Mouse (Mus musculus) retina, adult 2 months (tissue): Measurements from ENCODE around the gene Neu3.
"Not testable (repeated sequence)": the region's sequence is repeated elsewhere in the genome, so short reads cannot be mapped to it uniquely, and the experiment has no call there.

Source experiments
- DNase-seq: peaks from one replicate; pipeline ENCODE4 v3.0.0-alpha.2; 2012; ENCODE audit warnings: low read depth, low spot score

Neu3 gene

DNA sequence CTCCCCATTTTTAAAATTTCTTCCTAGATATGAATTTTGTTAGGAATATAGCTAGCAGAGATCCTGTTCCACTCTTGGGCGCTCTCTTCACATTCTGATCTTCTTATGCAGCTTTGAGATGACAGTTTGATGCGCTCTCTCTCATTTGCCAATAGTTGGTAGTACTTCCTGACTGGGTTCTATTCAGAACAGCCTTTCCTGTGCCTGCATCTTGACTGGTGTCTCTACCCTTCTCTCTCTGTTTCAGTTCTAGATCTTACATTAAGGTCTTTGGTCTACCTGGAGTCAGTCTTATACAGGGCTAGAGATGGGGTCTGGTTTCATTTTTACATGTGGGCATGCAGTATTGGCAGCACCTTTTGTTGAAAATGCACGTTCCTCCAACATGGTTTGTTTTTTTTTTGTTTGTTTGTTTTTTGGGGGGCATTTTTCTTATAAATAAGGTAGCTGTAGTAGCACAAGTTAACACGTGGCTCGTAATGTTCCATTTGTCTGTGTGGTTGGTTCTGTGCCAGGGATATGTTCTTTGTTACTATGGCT, 6.2 kb upstream of the Neu3 start:
- no peak for DNase-seq

DNA sequence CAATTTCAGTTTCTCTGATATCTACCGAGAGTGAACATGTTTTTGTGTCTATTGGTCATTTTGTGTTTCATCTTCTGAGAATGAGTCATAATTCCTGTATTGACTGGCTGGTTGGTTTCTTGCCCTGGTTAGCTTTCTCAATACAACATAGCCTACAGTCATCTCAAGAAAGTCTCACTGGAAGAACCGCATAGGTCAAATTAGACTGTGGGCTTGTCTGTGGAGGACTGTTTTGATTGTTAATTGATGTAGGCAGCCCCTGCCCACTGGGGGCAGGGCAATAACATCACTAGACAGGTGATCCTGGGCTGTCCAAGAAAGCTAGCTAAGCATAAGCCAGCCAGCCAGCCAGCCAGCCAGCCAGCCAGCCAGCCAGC, 5.6 kb upstream of the Neu3 start:
- DNase-seq = no peak

DNA sequence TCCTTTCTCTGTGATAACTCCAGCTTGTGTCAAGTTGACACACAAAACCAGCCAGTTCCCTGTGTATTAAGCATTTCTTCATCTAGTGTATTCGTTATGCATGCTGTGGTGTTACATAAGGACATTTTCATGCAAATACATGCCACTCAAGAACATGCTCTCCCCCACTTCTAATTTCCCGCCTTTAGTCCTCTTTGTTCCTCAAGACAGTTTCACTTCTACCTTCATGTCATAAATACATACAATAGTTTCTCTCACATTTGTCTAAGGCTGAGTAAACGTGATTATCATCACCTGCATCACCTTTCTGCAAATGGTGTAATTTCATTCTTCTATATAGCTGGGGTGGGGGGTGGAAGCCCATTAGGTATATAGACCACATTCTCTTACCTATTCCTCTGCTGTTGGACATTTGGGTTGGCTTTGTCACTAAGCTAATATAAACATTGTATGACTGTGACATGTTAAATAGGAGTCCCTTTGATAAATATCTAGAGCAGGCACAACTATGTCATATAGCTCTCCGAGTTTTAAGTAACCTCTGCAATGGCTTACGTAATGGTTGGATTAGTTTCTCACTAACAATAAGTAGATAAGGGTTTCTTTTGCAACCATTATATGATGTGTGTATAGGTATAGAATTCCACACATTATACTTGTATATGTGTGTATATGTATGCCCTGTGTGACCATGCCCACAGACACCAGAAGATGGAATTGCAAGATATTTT, 5.1 kb upstream of the Neu3 start:
- DNase-seq = no peak

DNA sequence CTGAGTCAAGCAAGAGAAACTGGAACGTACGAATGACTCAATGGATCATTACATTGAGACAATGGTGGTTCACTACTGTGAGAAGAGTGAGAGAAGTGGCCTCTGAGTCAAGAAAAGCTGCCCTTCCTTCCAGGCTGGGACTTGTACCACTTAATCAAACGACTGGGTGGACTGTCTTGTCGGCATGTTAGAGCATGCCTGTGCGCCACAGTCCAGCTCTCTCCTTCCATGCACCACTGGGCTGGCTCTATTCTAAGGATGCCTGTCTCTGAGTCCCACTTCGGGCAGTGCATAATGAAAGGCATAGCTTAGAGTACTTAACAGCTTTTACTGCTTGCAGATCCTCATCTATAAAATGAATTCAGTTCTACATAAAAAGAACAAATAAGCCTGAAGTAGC, 2.1 kb downstream of the Neu3 start:
- no peak for DNase-seq

DNA sequence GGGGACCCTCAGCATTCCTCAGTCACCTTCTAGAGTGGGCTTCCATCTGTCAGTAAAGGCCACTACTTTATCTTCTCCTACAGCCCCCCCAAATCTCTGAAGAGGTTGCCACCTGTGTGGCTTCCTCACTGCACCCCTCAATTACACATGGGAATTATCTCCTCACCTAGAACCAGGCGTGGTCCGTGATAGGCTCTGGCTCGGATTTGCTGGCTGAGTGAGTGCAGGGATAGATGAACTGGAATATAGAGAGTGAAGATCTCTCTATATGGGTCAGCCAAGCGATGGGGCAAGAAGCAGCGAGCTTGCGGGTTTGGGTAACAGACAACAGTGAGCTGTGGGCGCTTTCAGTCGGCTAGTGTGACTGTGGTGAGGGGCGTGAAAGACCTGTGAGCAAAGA, 2.7 kb downstream of the Neu3 start:
- no peak for DNase-seq

- no peak for DNase-seq
Measured at GRCm38 (mm10) chr7:99824649-99825483, 3.4 kb downstream of the Neu3 start.

- DNase-seq = no peak
Measured at GRCm38 (mm10) chr7:99823045-99823663, 5.1 kb downstream of the Neu3 start.

DNA sequence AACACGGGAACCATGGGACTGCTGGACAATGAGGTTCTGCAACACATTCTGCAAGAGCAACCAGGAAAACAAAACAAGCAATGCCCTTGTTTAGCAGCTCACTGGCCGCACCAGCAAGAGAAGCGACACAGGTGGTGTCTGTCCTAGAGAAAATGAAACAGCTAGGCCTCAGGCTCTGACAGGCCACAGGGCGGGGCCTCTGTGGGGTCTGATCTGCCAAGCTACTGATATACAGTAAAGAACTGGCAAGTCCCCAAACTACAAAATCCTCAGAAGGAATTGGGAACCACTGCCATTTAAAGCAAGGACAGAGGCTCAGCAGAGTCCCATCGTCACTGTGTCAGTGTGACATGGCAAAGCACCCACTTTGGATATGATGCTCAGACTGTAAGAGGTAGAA, 5.8 kb downstream of the Neu3 start:
- no peak for DNase-seq

GRCm38 (mm10) chr7:99821953-99822352, 6.3 kb downstream of the Neu3 start:
- DNase-seq = no peak

- not testable (repeated sequence) for DNase-seq
Measured at GRCm38 (mm10) chr7:99818181-99818725, 10.0 kb downstream of the Neu3 start.

GRCm38 (mm10) chr7:99813394-99813793, 14.8 kb downstream of the Neu3 start:
- DNase-seq = peak; percentile 34

DNA sequence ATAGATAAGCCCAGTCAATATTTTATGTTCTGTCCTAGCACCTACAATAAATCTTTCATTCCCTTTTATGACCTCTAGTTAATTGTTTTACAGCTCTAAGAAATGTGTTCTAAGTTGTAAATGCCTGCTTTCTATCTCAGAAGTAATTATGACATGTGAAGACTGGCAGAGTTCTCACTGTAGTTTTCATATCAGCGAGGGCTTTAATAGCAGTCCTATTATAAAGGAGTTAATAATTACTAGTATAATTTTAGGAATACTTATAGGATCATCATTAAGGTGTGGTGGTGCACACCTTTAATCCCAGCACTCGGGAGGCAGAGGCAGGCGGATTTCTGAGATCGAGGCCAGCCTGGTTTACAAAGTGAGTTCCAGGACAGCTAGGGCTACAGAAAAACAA, 16.6 kb downstream of the Neu3 start:
- no peak for DNase-seq

DNA sequence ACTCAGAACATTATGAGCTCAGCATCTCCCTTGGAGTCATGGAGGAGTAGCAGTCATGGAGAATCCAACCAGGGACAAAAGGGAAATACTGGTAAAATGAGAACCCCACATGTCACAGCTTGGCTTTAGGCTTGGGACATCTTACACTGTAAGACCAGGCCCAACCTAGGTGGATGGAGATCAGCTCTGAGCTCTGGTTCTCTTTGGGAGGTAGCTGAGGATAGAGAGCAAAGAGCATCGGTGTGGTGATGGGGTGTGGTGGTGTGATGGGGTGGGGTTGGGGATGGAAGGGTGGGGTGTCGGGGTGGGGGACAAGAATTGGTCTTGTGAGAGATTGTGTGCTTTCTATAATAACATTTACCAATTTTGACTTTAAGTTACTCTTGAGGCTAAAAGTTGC, 17.4 kb downstream of the Neu3 start:
- DNase-seq = no peak

DNA sequence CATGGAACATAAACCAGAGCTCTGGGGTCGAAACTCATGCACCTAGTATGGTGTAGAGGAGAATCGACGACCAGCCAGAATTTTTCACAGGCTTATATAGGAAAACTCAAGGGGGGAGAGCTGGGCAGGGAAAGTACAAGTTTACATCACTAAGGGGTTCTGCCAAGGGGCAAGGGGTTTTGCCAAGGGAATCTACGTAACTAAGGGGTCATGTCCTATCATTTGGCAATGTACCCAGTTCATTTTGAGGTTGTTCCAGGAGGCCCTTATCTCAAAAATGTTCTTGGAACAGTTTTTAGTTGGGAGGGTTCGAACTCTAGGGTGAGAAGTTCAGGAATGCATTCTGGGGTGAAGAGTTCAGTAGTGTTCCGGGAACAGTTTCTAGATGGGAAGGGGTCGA, 21.2 kb downstream of the Neu3 start:
- not testable (repeated sequence) for DNase-seq

- no peak for DNase-seq
Measured at GRCm38 (mm10) chr7:99805340-99805739, 22.9 kb downstream of the Neu3 start.

GRCm38 (mm10) chr7:99804033-99804432, 24.2 kb downstream of the Neu3 start:
- not testable (repeated sequence) for DNase-seq

DNA sequence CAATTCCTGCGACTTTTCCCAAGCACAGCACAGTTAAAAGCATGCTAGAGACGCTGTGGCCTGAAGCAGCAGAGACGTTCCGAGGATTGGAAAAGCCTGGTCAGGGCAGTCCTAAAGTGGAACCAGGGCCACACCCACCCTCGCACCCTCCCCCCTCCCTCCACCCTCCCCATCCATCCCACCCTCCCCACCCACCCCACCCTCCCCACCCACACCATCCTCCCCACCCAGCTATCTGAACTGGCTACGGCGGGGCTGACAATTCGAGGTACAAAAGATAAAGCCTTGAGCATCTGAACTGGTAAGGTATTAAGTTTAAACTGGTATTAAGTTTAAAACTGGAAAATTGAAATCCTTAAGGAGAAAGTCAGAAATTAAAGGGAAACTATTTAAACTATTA, 24.7 kb downstream of the Neu3 start:
- no peak for DNase-seq

DNA sequence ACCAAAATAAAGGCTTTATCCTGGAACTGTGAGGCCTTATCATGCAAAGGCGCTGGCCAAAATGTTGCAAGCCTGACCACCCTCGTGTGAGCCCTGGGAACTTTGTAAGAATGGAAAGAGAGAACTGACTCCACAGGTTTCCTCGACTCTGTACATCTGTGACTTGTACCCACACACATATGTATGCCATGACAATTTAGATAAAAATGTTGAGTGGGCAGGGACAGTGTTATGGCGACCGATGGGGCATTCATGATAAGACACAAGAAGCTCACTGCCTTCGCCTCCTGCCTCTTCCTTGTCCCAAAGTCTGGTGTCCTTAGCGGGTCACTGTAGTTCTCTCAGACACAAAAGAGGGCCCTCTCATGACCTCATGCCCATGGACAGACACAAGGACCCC, 29.1 kb downstream of the Neu3 start:
- DNase-seq = no peak

DNA sequence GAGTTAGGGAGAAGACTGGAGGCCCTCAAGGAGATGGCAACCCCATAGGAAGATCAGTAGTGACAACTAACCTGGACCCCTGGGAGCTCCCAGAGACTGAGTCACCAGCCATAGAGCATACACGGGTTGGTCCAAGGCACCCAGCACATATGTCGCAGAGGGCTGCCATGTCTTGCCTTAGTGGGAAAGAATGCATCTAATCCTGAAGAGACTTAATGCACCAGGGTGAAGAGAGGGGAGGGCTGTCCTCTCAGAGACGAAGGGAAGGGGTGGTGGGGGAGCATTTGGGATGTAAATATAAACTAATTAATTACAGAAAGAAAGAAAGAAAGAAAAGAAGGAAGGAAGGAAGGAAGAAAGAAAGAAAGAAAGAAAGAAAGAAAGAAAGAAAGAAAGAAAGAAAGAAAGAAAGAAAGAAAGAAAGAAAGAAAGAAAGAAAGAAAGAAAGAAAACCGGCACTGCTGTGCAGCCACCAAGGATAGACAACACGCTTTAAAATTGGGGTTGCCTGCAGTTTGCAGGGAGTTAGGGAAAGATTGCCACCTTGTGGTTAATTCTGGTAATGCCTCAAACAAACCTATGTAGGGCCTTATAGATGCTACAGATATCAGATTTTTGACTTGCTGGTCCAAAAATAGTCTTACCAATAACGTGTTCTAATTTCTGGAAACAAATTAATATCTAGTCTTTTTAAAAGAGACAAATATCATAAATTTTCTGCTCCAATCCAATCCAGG, 30.1 kb downstream of the Neu3 start:
- peak; percentile 63 for DNase-seq

DNA sequence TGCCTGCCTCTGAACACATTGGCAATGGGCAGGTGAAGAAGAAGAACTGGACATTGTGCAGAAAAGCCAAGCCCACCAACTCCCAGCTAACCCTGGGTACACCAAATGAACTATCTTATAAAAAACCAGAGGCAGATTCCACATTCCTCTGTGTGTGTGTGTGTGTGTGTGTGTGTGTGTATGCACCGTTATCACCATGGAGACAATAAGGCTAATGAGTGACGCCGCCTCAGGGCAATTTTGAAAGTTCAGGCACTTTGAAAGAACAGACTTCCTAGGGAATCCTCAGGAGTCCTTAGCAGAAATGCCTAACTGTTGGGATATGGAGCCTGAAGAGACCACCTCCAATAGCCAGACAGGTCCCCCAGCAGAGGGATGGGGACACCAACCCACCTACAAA, 31.0 kb downstream of the Neu3 start:
- no peak for DNase-seq

DNA sequence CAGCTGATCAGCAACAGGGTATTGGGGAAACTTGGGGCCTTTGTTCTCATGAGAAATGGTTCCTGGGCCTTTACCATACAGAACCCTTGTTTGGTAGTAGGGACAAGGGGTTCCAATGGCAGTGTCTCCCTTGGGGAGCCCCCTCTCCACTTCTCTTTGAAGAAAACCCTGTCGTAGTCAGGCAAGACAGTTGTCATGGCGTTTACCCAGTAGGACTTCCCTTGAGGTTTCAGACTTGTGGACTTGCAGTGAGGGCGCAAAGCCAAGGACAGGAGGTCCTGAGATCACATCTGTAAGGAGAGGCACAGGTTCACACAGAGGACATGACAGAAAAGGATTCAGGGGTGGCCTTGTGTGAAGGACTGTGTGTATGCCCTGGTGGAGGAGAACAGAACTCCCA, 31.7 kb downstream of the Neu3 start:
- DNase-seq = no peak
